Mouse (Mus musculus) hindbrain, embryonic 11.5 days (tissue): Measurements from ENCODE around the gene Ephx1. TPM values are rescaled to one million over a fixed set of nuclear protein-coding genes. Genes with fewer than 3 reads are reported as not detected.
A peak's percentile ranks its signal among the peaks of the same experiment; 100 is the strongest.
"Not testable (repeated sequence)": the region's sequence is repeated elsewhere in the genome, so short reads cannot be mapped to it uniquely, and the experiment has no call there.

Experiments used
- ATAC-seq: fragments of 200-750 bp; cut with Nextera tagmentation; 2 replicates; pipeline ENCODE4 v1.8.0; 2017; ENCODE audit warnings: mild to moderate bottlenecking, moderate TSS enrichment, moderate library complexity; ENCODE audit not compliant: low FRiP score
- DNase-seq: peaks from one replicate; pipeline ENCODE4 v3.0.0-alpha.2; 2015; ENCODE audit warnings: low spot score
- H3K27ac ChIP-seq: fragments of 300-500 bp; sonication (generic); 2 replicates; pipeline ENCODE4 v1.5.1; 2014; ENCODE audit warnings: mild to moderate bottlenecking, low read depth, low read length
- H3K27me3 ChIP-seq: fragments of 300-500 bp; sonication (generic); 2 replicates; pipeline ENCODE4 v1.6.1; 2014; ENCODE audit warnings: mild to moderate bottlenecking, low read length, moderate library complexity, mixed read lengths; ENCODE audit not compliant: control insufficient read depth, insufficient read depth
- H3K36me3 ChIP-seq: fragments of 300-500 bp; sonication (generic); 2 replicates; pipeline ENCODE4 v1.6.1; 2014; ENCODE audit warnings: mild to moderate bottlenecking, low read length, moderate library complexity, mixed read lengths; ENCODE audit not compliant: control insufficient read depth, insufficient read depth
- H3K4me1 ChIP-seq: fragments of 300-500 bp; sonication (generic); replicated peaks from 2 replicates; pipeline ENCODE4 v1.6.1; 2014; ENCODE audit warnings: low read length, mixed read lengths; ENCODE audit not compliant: control insufficient read depth, insufficient read depth
- H3K4me2 ChIP-seq: fragments of 300-500 bp; sonication (generic); replicated peaks from 2 replicates; pipeline ENCODE4 v1.6.1; 2014; ENCODE audit warnings: mild to moderate bottlenecking, low read depth, low read length
- H3K4me3 ChIP-seq: fragments of 300-500 bp; sonication (generic); 2 replicates; pipeline ENCODE4 v1.5.1; 2014; ENCODE audit warnings: low read depth, low read length
- H3K9ac ChIP-seq: fragments of 300-500 bp; sonication (generic); 2 replicates; pipeline ENCODE4 v1.6.1; 2014; ENCODE audit warnings: low read depth, low read length
- H3K9me3 ChIP-seq: fragments of 300-500 bp; sonication (generic); 2 replicates; pipeline ENCODE4 v1.6.1; 2016; ENCODE audit warnings: low read length; ENCODE audit not compliant: control insufficient read depth
- WGBS: fragments of 180-500 bp; shearing (Covaris S2); extraction: QIAGEN DNeasy Blood & Tissue Kit; methylation state at CpG from one replicate; pipeline ENCODE4 v1.1.7; 2014; 5-methylcytosine and 5-hydroxymethylcytosine counted together
- polyA plus RNA-seq: library from polyadenylated mRNA; unstranded; fragments of >200 nt; fragmentation: Nextera tagmentation; extraction: Ambion mirVana; gene quantifications from 2 replicates; pipeline ENCODE4 v1.2.1, GENCODE M21; 2014

Ephx1 gene
- polyA plus RNA-seq, 1 experiment from 2014 or later, result 1.5 TPM

- H3K27me3 ChIP-seq, result peaks cover 42% of the 10 kb centered on the region
- peak; percentile 51 for DNase-seq
- peak overlapping the region; percentile 60 for H3K9ac ChIP-seq
- no peaks in the 10 kb centered on the region for H3K9me3 ChIP-seq
- 3% methylated on average over 18 of the region's 18 CpGs for WGBS
- H3K4me2 ChIP-seq, result peak overlapping the region; percentile 84
- H3K4me3 ChIP-seq, result peak overlapping the region; percentile 56
- H3K36me3 ChIP-seq, result no peaks in the 10 kb centered on the region
- H3K4me1 ChIP-seq, result 0 out of 2 replicates have a peak, but pooled peaks cover 4% of the 10 kb centered on the region
- H3K27ac ChIP-seq, result no peak overlapping the region
- ATAC-seq, result peak; percentile 18; the same call in 1 of the 2 replicates
Measured at GRCm38 (mm10) chr1:180941726-180942125, 79.0 kb downstream of the Ephx1 start.

- Histone ChIP-seq H3K27me3 (peaks cover 48% of the 10 kb centered on the region), H3K9ac (no peak overlapping the region), H3K4me2 (no peak overlapping the region), H3K4me3 (no peak overlapping the region), H3K9me3 (no peaks in the 10 kb centered on the region), H3K4me1 (0 out of 2 replicates have a peak, but pooled peaks cover 4% of the 10 kb centered on the region), H3K36me3 (no peaks in the 10 kb centered on the region), H3K27ac (no peak overlapping the region)
- peak; percentile 5 for DNase-seq
- 85% methylated on average over 7 of the region's 7 CpGs for WGBS
- no peak for ATAC-seq
Measured at GRCm38 (mm10) chr1:180940776-180941460, 79.8 kb downstream of the Ephx1 start.

- H3K36me3 ChIP-seq, H3K4me2 ChIP-seq, DNase-seq, H3K9me3 ChIP-seq, H3K4me1 ChIP-seq, H3K9ac ChIP-seq, ATAC-seq, H3K4me3 ChIP-seq, H3K27ac ChIP-seq: not testable (repeated sequence)
- 81% methylated on average over 2 of the region's 2 CpGs for WGBS
- H3K27me3 ChIP-seq, result peaks cover 63% of the 10 kb centered on the region
Measured at GRCm38 (mm10) chr1:180938781-180939180, 81.9 kb downstream of the Ephx1 start.

- not testable (repeated sequence) for H3K4me3 ChIP-seq, H3K4me2 ChIP-seq, H3K36me3 ChIP-seq, ATAC-seq, H3K9ac ChIP-seq, H3K27ac ChIP-seq, H3K4me1 ChIP-seq, DNase-seq, H3K9me3 ChIP-seq
- 10% methylated on average over 13 of the region's 13 CpGs for WGBS
- H3K27me3 ChIP-seq, result peaks cover 57% of the 10 kb centered on the region
Measured at GRCm38 (mm10) chr1:180937631-180938030, 83.1 kb downstream of the Ephx1 start.

GRCm38 (mm10) chr1:180936610-180937398 lies 83.9 kb downstream of the Ephx1 start:
- H3K4me1 ChIP-seq, H3K36me3 ChIP-seq, H3K27ac ChIP-seq, H3K9ac ChIP-seq, H3K9me3 ChIP-seq: not testable (repeated sequence)
- WGBS, result 2% methylated on average over 29 of the region's 41 CpGs
- Histone ChIP-seq H3K27me3 (peaks cover 50% of the 10 kb centered on the region), H3K4me3 (peak overlapping the region; percentile 16; the same call in 1 of the 2 replicates), H3K4me2 (peak overlapping the region; percentile 36)
- DNase-seq (peak; percentile 43), ATAC-seq (peak; percentile 75; the same call in 1 of the 2 replicates)

GRCm38 (mm10) chr1:180934467-180935419 lies 86.0 kb downstream of the Ephx1 start, which contains the start of gene Lefty1:
TSS of gene Lefty1 (plus strand) at chr1:180935022.
- no peak within 1 kb of the TSS for H3K27ac ChIP-seq
- peak; percentile 10 for DNase-seq
- H3K9me3 ChIP-seq, result no peaks in the 10 kb centered on the region
- WGBS, result 9% methylated on average over 21 of the region's 21 CpGs
- H3K4me3 ChIP-seq, result no peak within 1 kb of the TSS
- no peak within 1 kb of the TSS for H3K4me2 ChIP-seq
- ATAC-seq, result no peak
- H3K9ac ChIP-seq, result no peak within 1 kb of the TSS
- no peaks in the 10 kb centered on the region; the same call in none of the 2 replicates for H3K4me1 ChIP-seq
- peaks cover 40% of the 10 kb centered on the region for H3K27me3 ChIP-seq
- no peaks in the 10 kb centered on the region for H3K36me3 ChIP-seq

GRCm38 (mm10) chr1:180933659-180934058 lies 87.0 kb downstream of the Ephx1 start:
- Histone ChIP-seq H3K27ac (no peak overlapping the region), H3K4me1 (no peaks in the 10 kb centered on the region; the same call in none of the 2 replicates), H3K4me3 (no peak overlapping the region), H3K36me3 (no peaks in the 10 kb centered on the region), H3K9me3 (no peaks in the 10 kb centered on the region), H3K9ac (no peak overlapping the region), H3K27me3 (peaks cover 40% of the 10 kb centered on the region), H3K4me2 (no peak overlapping the region)
- DNase-seq (peak; percentile 20), ATAC-seq (no peak)
- WGBS, result 9% methylated on average over 6 of the region's 6 CpGs

GRCm38 (mm10) chr1:180931106-180931505 lies 89.6 kb downstream of the Ephx1 start:
- Histone ChIP-seq H3K36me3 (no peaks in the 10 kb centered on the region), H3K9ac (no peak overlapping the region), H3K4me1 (no peaks in the 10 kb centered on the region; the same call in none of the 2 replicates), H3K9me3 (no peaks in the 10 kb centered on the region), H3K4me2 (no peak overlapping the region), H3K27ac (no peak overlapping the region), H3K4me3 (no peak overlapping the region), H3K27me3 (peaks cover 26% of the 10 kb centered on the region)
- ATAC-seq (no peak), DNase-seq (no peak)
- WGBS, result 86% methylated on average over 3 of the region's 3 CpGs
